Mouse (Mus musculus): ENCODE data around the gene Pnmt.
A peak's percentile ranks its signal among the peaks of the same experiment; 100 is the strongest.

Pnmt gene

DNA sequence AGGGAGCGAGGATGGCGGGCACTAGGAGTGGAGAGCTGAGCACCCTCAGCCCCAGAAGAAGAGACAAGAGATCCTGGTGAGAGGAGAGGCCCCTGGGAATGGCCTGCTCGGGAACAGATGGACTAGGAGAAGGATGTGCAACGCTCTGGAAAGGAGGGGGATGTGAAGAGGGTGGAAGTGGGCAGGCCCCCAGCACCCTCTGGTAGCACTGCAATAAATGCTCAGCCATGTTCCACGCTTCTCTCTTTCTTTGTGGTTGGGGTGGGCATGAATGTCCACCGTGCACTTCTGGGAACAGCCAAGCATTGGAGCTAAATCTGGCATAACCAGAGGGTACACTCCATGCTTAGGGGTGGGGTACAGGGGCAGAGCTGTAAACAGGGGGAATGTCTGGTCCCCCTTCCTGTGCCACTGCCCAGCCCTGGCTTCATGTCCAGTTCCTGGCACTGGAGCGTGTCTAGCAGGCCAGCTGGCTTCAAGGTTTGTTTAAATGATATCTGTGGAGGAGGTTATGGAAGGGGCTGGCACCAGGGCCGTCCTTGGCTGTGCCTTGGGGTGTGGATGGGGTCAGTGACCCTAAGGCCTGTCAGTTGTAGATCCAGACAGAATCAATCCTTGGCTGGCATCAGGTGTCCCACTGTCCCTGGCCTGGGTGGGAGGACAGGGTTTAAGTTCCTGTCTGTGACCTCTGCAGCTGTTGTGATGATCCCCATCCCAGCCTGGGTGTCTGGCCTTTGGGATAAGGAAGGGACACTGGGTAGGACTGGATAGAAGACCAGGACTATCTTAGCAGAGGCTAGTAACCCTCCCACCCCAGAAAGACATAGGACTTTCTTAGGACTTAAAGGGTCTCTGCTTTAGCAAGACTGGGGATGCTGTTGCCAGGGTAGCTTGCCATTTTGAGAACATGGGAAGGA lies 1.3 kb upstream of the Pnmt start:
- DNase-seq: no peak

DNA sequence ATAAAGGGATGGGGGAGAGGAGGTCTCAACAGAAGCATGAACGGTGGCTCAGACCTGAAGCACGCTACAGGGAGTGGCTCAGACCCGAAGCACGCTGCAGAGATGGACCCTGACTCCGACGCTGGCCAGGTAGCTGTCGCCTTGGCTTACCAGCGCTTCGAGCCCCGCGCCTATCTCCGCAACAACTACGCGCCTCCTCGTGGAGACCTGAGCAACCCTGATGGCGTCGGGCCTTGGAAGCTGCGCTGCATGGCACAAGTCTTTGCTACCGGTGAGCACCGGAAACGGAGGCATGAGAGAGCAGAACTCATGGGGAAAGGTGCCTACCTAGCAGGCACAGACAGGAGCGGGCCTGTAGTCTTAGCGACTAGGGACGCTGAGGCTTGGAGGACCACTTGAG lies 346 bp downstream of the Pnmt start:
- no peak for DNase-seq

DNA sequence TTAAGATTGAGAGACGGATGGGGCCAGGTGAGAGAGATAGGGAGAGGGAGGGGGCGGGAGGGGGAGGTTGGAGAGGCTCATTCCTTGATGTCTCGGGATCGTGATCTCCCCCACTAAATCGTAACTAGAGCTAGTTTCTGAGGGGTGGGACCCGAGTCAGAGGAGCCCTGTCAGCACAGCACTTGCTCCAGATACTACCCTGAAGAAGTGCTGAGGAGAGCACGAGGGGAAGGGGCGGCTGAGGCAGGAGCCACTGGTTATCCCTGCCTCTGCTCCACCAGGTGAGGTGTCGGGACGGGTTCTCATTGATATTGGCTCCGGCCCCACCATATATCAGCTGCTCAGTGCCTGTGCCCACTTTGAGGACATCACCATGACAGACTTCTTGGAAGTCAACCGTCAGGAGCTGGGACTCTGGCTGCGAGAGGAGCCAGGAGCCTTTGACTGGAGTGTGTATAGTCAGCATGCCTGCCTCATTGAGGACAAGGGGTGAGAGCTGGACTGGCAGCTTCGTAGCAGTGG lies 867 bp downstream of the Pnmt start:
- no peak for DNase-seq

DNA sequence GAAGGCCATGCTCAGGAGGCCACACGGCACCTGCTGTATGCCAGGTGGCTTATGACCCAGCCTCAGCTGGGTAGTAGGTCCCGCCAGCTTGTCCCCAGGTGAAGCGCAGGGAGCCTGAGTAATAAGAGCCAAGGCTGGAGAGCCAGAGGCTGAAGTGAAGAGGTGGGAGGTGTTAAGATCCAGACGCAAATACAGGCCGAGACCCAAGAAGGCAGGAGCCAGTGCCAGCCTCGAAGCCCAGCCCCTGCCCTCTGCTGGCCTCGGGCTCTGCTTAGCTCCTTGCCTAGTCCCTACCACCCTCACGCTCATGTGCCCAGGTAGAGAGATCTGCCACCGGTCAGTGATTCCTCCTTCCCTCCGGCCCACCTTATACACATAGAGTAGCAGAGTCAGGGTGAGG lies 2.0 kb downstream of the Pnmt start:
- DNase-seq: no peak

DNA sequence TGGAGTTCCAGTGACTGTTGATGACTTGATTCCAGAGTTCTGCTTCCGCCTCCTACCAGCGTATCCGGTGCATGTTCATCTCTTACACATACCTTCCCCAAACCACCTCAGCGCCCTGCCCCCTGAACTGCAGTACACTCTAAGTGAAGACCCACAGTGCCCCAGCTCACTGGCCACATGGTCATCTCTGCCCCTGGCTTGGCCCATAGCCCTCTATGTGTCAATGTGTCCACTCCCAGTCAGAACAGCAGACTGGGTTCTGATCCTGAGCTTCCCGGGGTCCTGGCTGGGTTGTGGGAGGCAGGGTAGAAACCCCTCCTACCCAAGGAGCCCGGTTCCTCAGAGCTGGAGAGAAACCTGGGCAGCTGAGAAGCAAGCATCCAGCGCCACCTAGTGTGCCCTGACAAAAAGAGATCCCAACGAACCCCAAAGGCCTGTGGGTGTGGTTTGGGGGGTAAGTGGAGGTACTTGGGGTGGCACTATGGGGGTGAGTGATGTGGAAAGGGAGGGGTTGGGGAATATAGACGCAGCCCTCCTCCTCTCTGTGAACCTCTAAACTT lies 3.1 kb downstream of the Pnmt start:
- DNase-seq: peak; percentile 57

DNA sequence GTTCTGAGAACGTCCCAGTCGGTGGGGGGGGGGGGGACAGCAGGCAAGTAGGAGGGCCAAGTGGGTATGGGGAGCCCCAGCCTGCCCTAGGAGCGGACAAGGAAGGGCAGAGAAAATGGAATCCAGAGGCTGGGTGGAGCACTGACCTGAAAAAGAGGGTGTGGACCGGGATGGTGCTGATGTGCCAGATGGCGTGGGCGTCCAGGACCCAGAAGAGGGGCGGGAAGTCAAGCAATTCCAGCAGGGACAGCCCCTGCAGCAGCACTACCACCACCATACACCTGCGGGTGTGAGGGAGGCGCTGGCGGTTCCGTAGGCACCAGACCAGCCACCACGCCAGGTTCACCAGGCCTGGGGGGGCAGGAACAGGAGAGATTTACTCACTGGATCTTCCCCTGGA lies 3.9 kb downstream of the Pnmt start:
- DNase-seq: no peak

DNA sequence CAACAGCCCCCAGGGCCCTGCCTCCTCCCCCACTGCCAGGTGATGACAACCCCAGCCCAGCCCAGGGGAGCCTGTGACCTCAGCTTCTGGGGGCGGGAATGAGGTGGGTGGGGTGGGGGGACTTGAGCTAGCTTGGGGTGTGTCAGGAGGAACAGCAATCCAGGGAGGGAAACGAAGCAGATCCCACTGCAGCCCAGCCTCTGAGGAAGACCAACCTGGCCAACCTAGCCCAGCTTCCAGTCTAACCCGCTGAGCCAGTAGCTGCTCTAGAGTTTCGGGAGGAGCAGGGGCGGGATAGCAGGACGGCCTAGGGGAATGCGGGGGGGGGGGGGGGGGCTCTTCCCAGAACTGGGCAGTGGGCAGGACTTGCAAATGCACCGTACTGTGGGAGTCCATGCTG lies 5.8 kb downstream of the Pnmt start:
- DNase-seq: no peak

DNA sequence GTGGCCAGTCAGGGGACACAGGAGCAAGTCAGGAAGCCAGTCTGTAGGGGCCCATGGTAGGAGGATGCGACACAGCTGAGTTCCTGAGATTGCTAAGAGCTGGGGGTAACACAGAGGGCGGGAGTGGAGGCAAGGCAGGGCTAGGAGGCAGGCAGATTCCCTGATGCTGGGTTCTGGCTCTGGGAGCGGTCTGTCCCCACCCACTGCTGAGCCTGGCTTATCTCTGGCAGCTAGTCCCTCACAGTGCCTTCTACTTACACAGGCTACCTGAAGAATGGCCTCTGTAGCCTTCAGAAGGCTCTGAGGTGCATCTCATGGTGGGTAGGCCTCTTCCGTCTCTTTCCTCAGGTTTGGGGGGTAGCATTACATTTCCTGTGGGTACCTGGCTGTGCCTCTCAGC lies 6.4 kb downstream of the Pnmt start:
- no peak for DNase-seq

DNA sequence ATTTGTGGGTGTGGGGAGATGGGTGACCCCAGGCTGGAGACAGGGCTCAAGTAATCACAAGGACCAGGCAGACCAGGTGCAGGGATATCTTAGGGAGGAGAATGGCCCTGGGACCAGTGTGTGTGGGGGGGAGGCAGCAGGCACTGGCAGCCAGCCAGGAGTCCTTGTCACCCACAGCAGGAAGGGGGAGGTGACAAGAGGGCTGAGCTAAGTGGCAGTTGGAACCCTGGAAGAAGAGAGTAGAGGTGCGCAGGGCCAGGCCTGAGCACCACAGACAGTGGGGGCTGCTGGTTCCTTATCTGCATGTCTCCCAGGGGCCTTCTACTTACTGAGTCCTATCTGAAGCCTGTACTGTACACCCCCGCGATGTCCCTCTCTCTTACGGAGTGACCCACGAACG lies 7.1 kb downstream of the Pnmt start:
- DNase-seq: no peak

DNA sequence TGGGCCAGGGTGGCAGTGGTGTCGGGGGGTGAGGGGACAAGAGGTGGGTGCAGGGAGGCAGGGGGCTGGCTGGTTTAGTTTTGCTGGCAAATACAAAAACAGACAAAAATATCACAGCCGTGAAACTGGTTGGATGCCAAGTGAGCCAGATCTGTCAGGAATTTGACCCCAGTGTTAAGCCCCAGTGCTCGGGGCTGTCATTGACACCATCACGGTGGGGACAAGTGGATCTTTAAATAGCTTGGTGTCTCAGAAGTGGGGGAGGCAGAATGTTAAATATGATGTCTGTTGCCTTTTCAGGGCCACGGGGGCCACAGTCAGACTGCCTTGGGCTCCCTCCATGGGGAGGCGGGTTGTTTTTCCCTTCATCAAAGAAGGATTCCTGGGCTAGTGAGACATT lies 8.1 kb downstream of the Pnmt start:
- no peak for DNase-seq

DNA sequence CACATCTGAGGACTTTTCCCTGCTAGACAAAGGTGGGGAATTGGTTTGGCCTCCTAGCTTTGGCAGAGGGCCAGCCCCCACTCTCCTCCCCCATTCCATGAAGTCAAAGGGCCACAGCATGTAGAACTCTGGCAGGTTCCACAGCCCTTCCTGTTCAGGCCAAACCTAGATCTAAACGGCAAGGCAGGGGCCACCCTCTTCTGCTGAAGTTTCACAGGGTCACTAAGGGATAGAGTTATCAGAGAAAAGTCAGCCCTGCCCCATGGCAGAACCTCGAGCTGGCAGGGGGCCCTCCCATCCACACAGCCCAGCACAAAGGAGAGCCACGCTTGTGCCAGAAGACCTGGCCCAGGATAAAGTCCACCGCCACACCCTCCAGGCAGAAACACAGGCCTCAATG lies 8.8 kb downstream of the Pnmt start:
- DNase-seq: no peak

DNA sequence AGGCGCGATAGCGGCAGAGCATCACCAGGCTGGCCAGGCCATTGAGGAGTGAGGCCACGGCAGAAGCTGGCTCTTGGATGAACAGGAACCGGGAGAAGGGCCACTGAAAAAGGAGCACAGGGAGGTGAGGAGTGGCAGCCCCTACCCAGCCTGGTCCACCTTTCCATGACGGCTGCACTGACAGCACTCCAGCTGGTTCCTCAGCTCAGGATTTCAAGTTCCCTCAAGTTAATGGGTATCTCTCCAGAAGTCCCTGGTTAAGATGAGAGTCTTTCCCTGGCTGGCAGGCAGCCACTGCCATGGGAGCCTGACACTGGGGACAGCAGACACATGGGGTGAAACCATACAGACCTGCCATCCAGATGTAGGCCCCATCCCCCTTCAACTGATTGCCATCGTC lies 11.7 kb downstream of the Pnmt start:
- no peak for DNase-seq

DNA sequence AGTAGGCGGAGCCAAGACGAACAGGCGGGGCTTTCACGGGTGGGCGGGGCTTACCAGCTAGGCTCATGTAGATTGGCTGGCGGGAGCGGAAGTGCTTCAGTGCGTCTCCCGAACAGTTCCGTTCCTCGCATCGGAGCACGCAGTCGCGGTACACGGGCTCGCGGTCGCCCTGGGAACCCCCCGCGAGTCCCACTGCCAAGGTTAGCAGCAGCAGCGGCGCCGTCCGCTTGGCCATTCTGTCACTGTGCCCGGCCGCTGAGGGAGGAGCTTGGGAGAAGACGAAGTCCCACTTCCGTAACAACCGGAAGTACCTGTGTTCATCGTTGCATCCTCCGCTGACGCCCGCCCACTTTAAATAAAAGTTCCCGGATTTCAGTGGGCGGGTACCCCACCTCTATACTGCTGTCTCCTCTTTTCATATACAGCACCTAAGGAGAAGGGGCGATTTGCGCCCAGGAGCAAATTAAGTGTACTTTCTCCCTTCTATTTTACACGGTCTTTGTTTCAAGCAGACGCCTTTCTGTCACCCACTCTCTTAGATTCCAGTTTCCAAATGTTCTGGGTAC lies 14.0 kb downstream of the Pnmt start, which contains the start of gene Pgap3:
Gene Pgap3 (minus strand): TSS at position 330 of the 566 bp plus-strand sequence.
- DNase-seq: peak; percentile 87

DNA sequence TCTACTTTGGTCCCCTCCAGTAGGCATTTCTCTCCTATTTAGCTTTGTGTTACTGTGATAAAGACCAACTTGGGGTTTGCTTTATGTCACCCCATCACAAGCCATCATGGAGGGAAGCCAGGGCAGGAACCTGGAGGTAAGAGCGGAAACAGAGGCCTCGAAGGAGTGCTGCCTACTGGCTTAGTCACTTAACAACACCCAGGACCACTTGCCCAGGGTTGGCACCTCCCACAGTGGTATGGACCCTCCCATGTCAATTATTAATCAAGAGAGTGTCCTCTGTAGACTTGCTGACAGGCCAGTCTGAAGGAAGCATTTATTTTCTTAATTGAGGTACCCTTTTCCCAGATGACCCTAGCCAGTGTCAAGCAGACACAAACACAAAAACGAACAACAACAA lies 14.6 kb downstream of the Pnmt start:
- DNase-seq: no peak

DNA sequence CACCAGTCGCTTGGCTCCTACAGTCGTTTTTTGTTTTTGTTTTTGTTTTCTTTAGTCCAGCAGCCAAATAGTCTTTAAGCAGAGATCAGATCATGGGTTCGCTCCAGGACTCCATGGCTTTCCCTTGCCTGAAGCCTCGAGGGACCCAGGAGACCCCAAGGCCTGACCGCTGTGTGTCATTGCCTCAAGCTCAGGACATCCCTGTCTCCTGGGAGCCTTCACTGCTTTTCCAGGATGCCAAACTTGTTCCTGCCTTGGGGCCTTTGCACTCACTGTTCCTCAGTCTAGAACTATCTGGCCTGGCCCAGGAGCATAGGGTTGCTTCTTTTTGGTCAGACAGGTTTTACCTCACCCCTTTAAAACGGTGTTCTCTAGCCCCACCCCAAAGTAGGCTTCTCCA lies 20.4 kb downstream of the Pnmt start:
- no peak for DNase-seq

DNA sequence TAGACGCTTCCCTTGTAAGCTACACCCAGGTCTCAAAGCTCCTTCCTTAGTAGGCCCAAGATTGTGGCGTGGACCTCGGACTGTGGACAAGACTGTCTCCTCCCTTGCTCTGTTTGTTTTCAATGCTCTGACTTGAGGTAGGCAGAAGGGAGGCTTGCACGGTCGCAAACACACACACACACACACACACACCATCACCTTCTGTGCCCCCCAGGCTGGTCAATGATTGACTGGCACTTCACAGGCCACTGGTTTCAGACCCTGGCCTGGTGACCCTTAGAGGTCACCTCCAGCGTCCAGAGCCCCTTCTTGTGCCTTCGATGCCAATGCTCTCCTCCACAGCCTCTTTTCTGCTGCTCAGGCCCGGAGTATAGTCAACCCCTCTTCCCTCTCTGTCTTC lies 22.6 kb downstream of the Pnmt start:
- DNase-seq: no peak

DNA sequence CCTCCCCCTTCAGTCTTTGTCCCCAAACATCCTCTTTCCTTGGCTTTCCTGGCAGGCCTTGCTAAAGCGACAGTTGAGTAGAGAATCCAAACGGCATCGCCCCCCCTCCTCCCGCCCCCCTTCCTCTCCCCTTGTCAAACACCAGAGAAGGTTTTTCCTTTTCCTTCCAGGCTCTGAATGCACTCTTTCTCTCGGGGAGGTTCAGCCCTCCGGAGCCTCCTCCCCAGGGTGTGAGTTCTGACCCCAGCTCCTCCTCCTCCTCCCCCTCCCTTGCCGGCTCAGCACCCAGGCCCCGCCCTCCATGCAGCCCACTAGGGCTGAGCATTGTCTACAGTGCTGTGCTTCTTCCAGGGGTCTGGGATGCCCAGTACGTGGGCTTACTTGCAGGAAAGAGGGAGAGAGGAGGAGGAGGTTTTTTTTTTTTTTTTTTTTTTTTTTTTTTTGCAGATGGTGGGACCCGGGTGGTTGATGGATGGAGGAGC lies 23.1 kb downstream of the Pnmt start:
- DNase-seq: no peak

DNA sequence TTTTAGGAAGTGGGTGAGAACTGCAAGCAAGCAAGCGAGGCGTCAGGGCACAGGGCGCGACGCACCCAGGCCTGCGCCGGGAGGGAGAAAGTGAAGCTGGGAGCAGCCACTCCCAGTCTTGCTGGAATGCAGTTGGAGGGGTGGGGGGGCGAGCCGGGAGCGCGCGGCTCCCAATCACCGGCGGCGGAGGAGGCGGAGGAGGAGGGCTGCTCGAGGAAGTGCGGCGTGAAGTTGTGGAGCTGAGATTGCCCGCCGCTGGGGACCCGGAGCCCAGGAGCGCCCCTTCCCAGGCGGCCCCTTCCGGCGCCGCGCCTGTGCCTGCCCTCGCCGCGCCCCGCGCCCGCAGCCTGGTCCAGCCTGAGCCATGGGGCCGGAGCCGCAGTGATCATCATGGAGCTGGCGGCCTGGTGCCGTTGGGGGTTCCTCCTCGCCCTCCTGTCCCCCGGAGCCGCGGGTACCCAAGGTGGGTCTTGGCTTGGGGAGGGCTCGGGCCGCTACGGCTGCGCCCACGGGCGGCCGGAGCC lies 26.1 kb downstream of the Pnmt start, which contains the start of gene Erbb2:
Gene Erbb2 (plus strand): TSS at position 198 of the 524 bp plus-strand sequence.
- no peak for DNase-seq

DNA sequence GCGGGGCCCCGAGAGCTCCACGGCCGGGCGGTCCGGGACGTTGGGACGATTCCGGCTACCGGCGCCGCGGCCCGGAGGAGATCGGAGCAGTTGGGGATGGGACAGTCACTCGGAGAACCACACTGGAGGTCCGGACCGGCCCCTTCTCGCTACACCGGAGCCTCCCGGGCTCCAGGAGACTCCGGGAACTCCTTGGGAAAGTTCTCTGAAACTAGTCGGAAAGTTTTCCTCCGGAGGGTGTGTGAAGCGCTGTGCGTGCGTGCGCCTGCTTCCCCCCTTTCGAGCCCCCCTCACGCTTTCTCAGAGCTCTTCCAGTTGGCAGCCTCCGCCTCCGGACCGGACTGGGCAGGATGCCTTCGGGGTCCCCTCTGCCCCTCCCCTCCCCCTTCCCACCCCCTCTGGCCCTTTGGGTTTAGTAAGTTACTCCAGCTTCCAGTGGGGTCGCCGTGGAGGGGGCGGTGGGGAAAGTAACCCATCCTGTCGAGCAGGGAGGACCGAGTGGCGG lies 26.6 kb downstream of the Pnmt start:
- DNase-seq: no peak

DNA sequence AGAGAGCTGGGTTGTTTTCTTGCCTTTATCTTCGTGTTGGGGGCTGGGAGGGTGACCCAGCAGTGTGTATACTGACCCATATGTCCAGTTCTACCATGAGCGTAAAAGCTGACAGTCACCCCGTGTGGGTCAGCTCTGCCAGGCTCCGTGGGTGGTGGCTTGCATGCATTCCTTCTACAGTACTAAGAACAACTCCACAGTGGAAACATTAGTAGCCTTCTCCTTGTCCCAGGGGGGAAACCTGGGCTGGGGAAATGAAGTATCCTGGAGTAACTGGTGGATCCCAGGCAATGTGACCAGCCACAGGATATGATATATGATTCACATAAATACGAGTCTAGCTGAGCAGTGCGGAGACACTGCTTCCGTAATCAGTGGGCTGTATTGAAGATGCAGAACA lies 27.5 kb downstream of the Pnmt start:
- no peak for DNase-seq

DNA sequence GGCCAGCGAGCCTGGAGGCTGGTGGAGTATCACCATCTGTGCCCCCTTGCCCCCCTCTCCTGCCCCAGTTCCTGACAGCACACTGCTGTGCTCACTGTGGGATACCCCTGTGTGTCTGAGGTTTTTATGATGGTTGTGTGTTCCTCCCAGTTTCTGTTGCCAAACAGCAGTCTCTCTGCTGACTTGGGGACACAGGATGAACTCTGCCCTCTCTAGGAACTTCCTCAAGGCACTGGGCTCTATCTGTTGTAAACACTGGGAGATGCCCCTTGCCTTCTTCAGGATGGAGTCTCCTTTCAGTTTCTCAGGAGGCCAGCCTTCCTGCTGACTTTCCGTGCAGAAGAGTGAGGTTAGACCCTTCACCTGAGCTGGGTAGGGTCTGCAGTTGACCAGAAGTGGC lies 27.9 kb downstream of the Pnmt start:
- no peak for DNase-seq

DNA sequence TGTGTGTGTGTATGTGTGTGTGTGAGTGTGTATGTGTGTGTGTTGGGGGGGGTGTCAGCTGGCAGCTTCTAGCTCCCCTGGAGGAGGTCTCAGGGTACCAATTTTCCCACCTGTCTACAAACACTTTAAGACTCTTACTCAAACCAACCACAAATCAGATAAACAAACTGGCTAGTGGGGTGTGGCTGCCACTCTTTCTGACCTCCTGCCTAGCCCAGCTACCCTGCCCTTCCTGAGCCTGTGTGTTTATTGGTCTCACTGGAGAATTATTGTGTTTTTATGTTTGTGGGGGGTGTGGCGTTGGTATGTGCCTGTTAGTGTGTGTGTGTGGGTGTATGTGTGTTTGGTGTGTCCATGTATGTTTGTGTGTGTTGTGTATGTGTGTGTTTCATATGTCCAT lies 30.8 kb downstream of the Pnmt start:
- DNase-seq: no peak

DNA sequence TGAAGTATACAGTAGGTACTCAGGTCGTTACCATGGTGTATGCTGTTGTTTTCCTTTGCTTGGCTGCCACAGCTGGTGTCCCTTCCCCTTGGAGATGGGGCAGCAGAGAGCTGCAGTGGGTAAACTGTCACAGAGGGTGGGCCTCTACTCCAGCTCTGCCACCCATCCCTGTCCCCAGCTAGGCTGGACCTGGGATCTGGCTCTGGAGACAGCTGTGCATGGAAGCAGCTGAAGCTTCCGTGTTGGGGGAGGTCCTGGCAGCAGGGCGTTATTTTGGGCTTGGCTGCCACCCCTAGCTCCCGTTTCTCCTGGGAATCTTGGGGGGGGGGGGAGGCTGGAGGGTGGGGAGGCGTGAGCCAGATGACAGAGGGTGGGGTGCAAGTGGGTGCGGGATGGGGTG lies 32.0 kb downstream of the Pnmt start:
- DNase-seq: no peak
